Mouse (Mus musculus) G1E (cell line): ENCODE measurements around the gene Srek1ip1.

ENCODE experiments used
- CTCF ChIP-seq: IDR thresholded peaks from 2 replicates; pipeline ENCODE4 v1.5.1; 2012; ENCODE audit warnings: low read depth, low read length, inconsistent platforms, mixed read lengths
- GATA1 ChIP-seq: IDR thresholded peaks from 2 replicates; pipeline ENCODE4 v1.6.1; 2012; ENCODE audit warnings: borderline replicate concordance, low read length, inconsistent platforms, mixed read lengths
- GATA2 ChIP-seq: IDR thresholded peaks from 2 replicates; pipeline ENCODE4 v1.6.1; 2012; ENCODE audit warnings: low read depth, low read length, inconsistent platforms, borderline replicate concordance
- POLR2AphosphoS5 ChIP-seq: IDR thresholded peaks from 2 replicates; pipeline ENCODE4 v1.6.1; 2012; ENCODE audit warnings: low read depth, low read length, inconsistent platforms; ENCODE audit not compliant: insufficient replicate concordance
- TAL1 ChIP-seq: conservative IDR thresholded peaks from 2 replicates; pipeline ENCODE4 v1.6.1; 2012; ENCODE audit warnings: low read depth, low read length, inconsistent platforms, mixed read lengths

- TF ChIP-seq CTCF (no peak), GATA1 (no peak), TAL1 (no peak), POLR2AphosphoS5 (no peak), GATA2 (no peak)
Measured at GRCm38 (mm10) chr13:104821908-104822307, 29.6 kb downstream of the Srek1ip1 start.
